Mouse (Mus musculus): ENCODE measurements at regions not wholly inside any gene's neighbourhood (a gene's known extent, or its start where the extent isn't known, plus 50 kb on each side); places are given as distances from the start of the nearest gene placed in this dataset.

DNA sequence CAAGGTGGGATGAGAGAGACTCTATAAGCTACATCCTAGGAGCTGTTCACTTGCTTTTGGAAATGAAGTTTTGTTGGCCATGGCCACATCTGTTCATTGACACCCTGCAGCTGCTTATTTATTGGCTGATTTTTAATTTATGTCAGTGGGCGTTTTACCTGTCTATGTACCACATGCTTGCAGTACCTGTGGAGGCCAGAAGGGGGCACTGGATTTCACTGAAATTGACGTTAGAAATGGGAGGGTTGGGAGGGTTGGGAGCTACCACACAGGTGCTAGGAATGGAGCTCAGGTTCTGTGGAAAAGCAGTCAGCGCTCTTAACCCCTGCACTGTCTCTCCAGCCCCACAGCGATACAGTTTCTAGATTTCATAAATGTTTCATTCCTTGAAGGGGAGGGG lies 99.9 kb downstream of the Sall1 start:
- TF ChIP-seq CTCF (IDR thresholded peaks at IDR 0.05; ENCODE audit: low read depth), result peak; percentile 68
- no peak for TF ChIP-seq EP300 (optimal IDR thresholded peaks at IDR 0.05)

All from stomach, postnatal 0 days (tissue).